Mouse (Mus musculus): ENCODE data around the gene Mettl24. TPM values are rescaled to one million over a fixed set of nuclear protein-coding genes. Genes with fewer than 3 reads are reported as not detected.

Gene Mettl24
- polyA plus RNA-seq, 1 experiment, result 0.62 TPM

- DNase-seq, result no peak
- Histone ChIP-seq H3K4me3 (replicated peaks; ENCODE audit: insufficient read depth, low read depth, low read length) (no peak overlapping the region), H3K27ac (ENCODE audit: insufficient read depth, low read length) (no peak overlapping the region), H3K4me1 (ENCODE audit: control insufficient read depth, insufficient read depth, low read length) (no peaks in the 10 kb centered on the region), H3K27me3 (ENCODE audit: control insufficient read depth, insufficient read depth, low read length) (no peaks in the 10 kb centered on the region)
- 48% methylated on average over 4 of the region's 4 CpGs for WGBS
- TF ChIP-seq CTCF (IDR thresholded peaks at IDR 0.05; ENCODE audit: borderline replicate concordance, insufficient read depth, low read depth, low read length) (no peak), POLR2A (IDR thresholded peaks at IDR 0.05; ENCODE audit: borderline replicate concordance, insufficient read depth, low read length) (no peak)
Measured at GRCm38 (mm10) chr10:40725066-40725465, 42.0 kb downstream of the Mettl24 start.

GRCm38 (mm10) chr10:40725471-40725870 lies 42.4 kb downstream of the Mettl24 start:
- no peak for TF ChIP-seq POLR2A (IDR thresholded peaks at IDR 0.05; ENCODE audit: borderline replicate concordance, insufficient read depth, low read length)
- no peak for TF ChIP-seq CTCF (IDR thresholded peaks at IDR 0.05; ENCODE audit: borderline replicate concordance, insufficient read depth, low read depth, low read length)
- no peak for DNase-seq
- Histone ChIP-seq H3K4me3 (replicated peaks; ENCODE audit: insufficient read depth, low read depth, low read length) (no peak overlapping the region), H3K27me3 (ENCODE audit: control insufficient read depth, insufficient read depth, low read length) (no peaks in the 10 kb centered on the region), H3K4me1 (ENCODE audit: control insufficient read depth, insufficient read depth, low read length) (no peaks in the 10 kb centered on the region), H3K27ac (ENCODE audit: insufficient read depth, low read length) (no peak overlapping the region)
- 89% methylated on average over 4 of the region's 4 CpGs for WGBS

DNA sequence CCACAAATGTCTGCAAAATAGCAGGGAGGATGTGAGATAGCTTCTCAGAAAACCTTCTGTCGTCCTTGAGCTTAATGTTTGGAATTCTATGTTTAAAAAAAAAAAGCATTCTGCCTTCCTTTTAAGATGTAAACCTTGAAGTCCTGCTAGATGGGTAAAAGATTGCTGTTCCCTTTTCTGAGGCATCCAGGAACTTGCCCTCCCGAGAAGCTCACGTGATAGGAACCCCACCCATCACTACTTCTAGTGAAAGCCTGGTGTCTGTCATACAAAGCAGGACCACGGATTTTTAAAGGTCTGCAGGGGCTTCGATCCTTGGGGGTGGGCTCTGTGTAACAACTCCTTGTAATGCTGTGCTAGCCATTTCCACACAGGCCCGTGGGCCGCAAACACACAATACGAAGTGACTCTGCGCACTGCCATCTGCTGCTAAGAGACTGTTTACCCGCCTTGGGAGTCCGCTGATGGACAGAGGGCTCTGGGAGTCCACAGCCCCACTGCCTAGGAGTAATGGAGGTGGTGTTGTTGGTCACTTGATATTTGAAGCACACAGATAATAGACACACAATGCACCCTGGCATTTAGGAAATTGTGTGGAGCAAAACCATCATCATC lies 43.3 kb downstream of the Mettl24 start:
- Histone ChIP-seq H3K4me1 (ENCODE audit: control insufficient read depth, insufficient read depth, low read length) (no peaks in the 10 kb centered on the region), H3K4me3 (replicated peaks; ENCODE audit: insufficient read depth, low read depth, low read length) (no peak overlapping the region), H3K27me3 (ENCODE audit: control insufficient read depth, insufficient read depth, low read length) (no peaks in the 10 kb centered on the region), H3K27ac (ENCODE audit: insufficient read depth, low read length) (no peak overlapping the region)
- 70% methylated on average over 11 of the region's 11 CpGs for WGBS
- TF ChIP-seq POLR2A (IDR thresholded peaks at IDR 0.05; ENCODE audit: borderline replicate concordance, insufficient read depth, low read length) (no peak), CTCF (IDR thresholded peaks at IDR 0.05; ENCODE audit: borderline replicate concordance, insufficient read depth, low read depth, low read length) (no peak)
- DNase-seq, result no peak

DNA sequence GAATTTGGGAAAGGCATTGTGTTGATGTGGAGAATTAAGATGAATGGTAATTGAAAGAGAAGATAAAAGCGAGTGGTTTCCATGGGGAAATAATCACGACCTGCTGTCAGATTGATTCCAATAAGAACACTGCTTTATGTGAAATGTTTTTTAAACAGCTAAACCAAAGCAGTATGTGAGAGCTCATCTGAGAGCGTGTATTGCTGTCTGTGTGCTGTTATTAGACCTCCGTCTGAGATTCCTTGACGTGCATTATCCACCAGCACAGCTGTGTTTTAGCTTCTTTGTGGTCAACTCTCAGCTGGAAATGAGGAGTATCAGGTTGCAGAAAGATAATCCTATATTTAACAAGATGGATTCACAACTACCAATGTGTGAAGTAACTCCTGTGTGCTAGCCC lies 43.9 kb downstream of the Mettl24 start:
- Histone ChIP-seq H3K27ac (ENCODE audit: insufficient read depth, low read length) (no peak overlapping the region), H3K4me3 (replicated peaks; ENCODE audit: insufficient read depth, low read depth, low read length) (no peak overlapping the region), H3K27me3 (ENCODE audit: control insufficient read depth, insufficient read depth, low read length) (no peaks in the 10 kb centered on the region), H3K4me1 (ENCODE audit: control insufficient read depth, insufficient read depth, low read length) (no peaks in the 10 kb centered on the region)
- DNase-seq, result no peak
- TF ChIP-seq CTCF (IDR thresholded peaks at IDR 0.05; ENCODE audit: borderline replicate concordance, insufficient read depth, low read depth, low read length) (no peak), POLR2A (IDR thresholded peaks at IDR 0.05; ENCODE audit: borderline replicate concordance, insufficient read depth, low read length) (no peak)
- WGBS, result 72% methylated on average over 5 of the region's 5 CpGs

DNA sequence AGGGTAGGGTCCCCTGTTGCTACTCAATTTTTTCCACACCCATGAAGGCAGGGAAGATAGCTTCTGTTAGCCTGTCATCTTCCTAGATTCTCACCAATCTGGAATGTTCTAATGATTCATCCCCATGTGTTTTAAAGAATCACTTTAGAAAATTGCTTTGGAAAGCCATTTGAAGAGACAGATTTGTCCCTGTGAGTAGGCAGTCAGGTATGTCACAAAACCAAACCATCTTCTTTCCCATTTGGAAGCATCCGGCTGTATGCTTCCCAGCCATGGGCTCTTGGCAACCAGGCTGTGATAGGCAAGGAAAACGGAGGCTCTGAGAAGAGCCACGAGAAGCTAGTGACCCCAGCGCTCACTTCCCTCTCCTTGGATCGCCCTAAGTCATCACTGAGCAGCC lies 47.1 kb downstream of the Mettl24 start:
- H3K27ac ChIP-seq (ENCODE audit: insufficient read depth, low read length), result no peak overlapping the region

DNA sequence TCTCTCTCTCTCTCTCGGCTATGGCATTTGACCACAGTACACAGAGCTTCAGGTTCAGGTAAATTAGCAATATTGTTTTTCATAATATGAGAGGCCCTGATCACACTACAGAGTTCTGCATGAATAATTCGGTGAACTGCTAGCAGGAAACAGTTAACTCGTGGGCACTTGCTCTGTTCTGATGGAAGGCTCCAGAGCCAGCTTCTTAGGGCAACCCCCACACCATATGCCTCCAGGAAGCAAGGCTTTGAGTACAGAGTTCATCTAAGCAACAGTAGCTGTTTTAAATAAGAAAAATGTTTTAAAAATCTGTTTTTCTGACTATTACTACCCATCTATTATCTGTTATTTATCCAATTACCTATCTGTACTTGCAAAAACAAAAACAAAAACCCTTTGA lies 50.2 kb downstream of the Mettl24 start:
- Histone ChIP-seq H3K27me3 (ENCODE audit: control insufficient read depth, insufficient read depth, low read length) (no peaks in the 10 kb centered on the region), H3K4me1 (ENCODE audit: control insufficient read depth, insufficient read depth, low read length) (0 out of 2 replicates have a peak, but pooled peaks cover 5% of the 10 kb centered on the region), H3K4me3 (replicated peaks; ENCODE audit: insufficient read depth, low read depth, low read length) (no peak overlapping the region), H3K27ac (ENCODE audit: insufficient read depth, low read length) (no peak overlapping the region)
- TF ChIP-seq CTCF (IDR thresholded peaks at IDR 0.05; ENCODE audit: borderline replicate concordance, insufficient read depth, low read depth, low read length) (no peak), POLR2A (IDR thresholded peaks at IDR 0.05; ENCODE audit: borderline replicate concordance, insufficient read depth, low read length) (no peak)
- WGBS, result 51% methylated on average over 3 of the region's 3 CpGs
- DNase-seq, result no peak

More for the DNA sequence above, 47.1 kb downstream of the Mettl24 start:
- Histone ChIP-seq H3K4me1 (ENCODE audit: control insufficient read depth, insufficient read depth, low read length) (no peaks in the 10 kb centered on the region), H3K4me3 (replicated peaks; ENCODE audit: insufficient read depth, low read depth, low read length) (no peak overlapping the region), H3K27me3 (ENCODE audit: control insufficient read depth, insufficient read depth, low read length) (no peaks in the 10 kb centered on the region)
- no peak for TF ChIP-seq CTCF (IDR thresholded peaks at IDR 0.05; ENCODE audit: borderline replicate concordance, insufficient read depth, low read depth, low read length)
- TF ChIP-seq POLR2A (IDR thresholded peaks at IDR 0.05; ENCODE audit: borderline replicate concordance, insufficient read depth, low read length), result no peak
- 78% methylated on average over 5 of the region's 5 CpGs for WGBS
- no peak for DNase-seq

DNA sequence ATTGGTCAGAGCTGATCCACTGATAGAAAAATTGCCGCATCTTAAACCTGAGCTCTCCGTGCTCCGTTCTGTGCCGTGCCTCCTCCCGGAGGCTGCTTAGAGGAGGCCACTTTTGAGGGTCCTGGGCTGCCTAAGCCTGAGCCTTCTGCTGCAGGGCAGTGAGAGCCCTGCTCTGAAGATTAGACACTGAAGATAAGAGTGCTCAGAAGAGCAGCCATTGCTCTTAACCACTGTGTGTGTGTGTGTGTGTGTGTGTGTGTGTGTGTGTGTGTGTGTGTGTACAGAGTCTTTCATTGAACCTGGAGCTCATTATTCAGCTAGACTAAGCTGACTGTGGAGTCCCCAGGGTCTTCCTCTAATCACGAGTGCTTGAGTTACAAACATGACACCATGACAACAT lies 53.1 kb downstream of the Mettl24 start:
- Histone ChIP-seq H3K27me3 (ENCODE audit: control insufficient read depth, insufficient read depth, low read length) (no peaks in the 10 kb centered on the region), H3K4me3 (replicated peaks; ENCODE audit: insufficient read depth, low read depth, low read length) (no peak overlapping the region), H3K4me1 (ENCODE audit: control insufficient read depth, insufficient read depth, low read length) (0 out of 2 replicates have a peak, but pooled peaks cover 5% of the 10 kb centered on the region), H3K27ac (ENCODE audit: insufficient read depth, low read length) (no peak overlapping the region)
- TF ChIP-seq CTCF (IDR thresholded peaks at IDR 0.05; ENCODE audit: borderline replicate concordance, insufficient read depth, low read depth, low read length) (no peak), POLR2A (IDR thresholded peaks at IDR 0.05; ENCODE audit: borderline replicate concordance, insufficient read depth, low read length) (no peak)
- no peak for DNase-seq
- 89% methylated on average over 6 of the region's 6 CpGs for WGBS

All from cerebellum, adult 2 months (tissue).